ENCODE assay signal across 9 mouse cellular contexts in genomic region chr12:40221611-40222010, GRCm38 (mm10). TPM values are rescaled to one million over a fixed set of nuclear protein-coding genes. Genes with fewer than 3 reads are reported as not detected.
A peak's percentile ranks its signal among the peaks of the same experiment; 100 is the strongest.
DNase-seq lines count a peak whose midpoint lies in the region; ATAC-seq and TF ChIP-seq lines count a peak whose summit lies in the region.
"Had no signal": no experiment of that assay in that cellular context is flagged by ENCODE, and none has a peak within 500 bp of the region (broad histone marks: within the 10 kb centered on the region; RNA-seq: fewer than 3 reads in every experiment).

No protein-coding gene starts in this region.

- DNase-seq in layer of hippocampus, adult 2 months (ENCODE audit: low spot score in 2 of 2): no peak
- no peak for DNase-seq in layer of hippocampus, postnatal 14 days (ENCODE audit: low spot score in 2 of 2)
- DNase-seq in embryonic facial prominence, embryonic 10.5 days (ENCODE audit: low spot score): no peak
- no peak for DNase-seq in frontal cortex, postnatal 25 days (ENCODE audit: low spot score in 2 of 2)
- DNase-seq in kidney, postnatal 4 days: no peak
- no peak for DNase-seq in kidney, adult 11 months
- DNase-seq: thymus, adult 18-20 months had no signal

- peak overlapping the region; percentile 98 for H3K27ac ChIP-seq in layer of hippocampus, adult 2 months
- peak overlapping the region; percentile 98 for H3K27ac ChIP-seq in embryonic facial prominence, embryonic 10.5 days (replicated peaks)
- H3K27ac ChIP-seq in intestine, embryonic 15.5 days: no peak overlapping the region; the same call in 1 of the 2 replicates
- H3K27ac ChIP-seq in neural tube, embryonic 13.5 days (replicated peaks): peak overlapping the region; percentile 97; the same call in 1 of the 2 replicates

- peak overlapping the region; percentile 57 for H3K4me2 ChIP-seq in intestine, embryonic 15.5 days (replicated peaks)
- peak overlapping the region; percentile 65 for H3K4me2 ChIP-seq in neural tube, embryonic 13.5 days

- H3K9ac ChIP-seq in intestine, embryonic 15.5 days: peak overlapping the region; percentile 86
- H3K9ac ChIP-seq in neural tube, embryonic 13.5 days: peak overlapping the region; percentile 88

- H3K27me3 ChIP-seq in embryonic facial prominence, embryonic 10.5 days (replicated peaks; ENCODE audit: low read depth, poor library complexity, severe bottlenecking): no peaks in the 10 kb centered on the region
- no peaks in the 10 kb centered on the region for H3K27me3 ChIP-seq in intestine, embryonic 15.5 days (replicated peaks)
- no peaks in the 10 kb centered on the region for H3K27me3 ChIP-seq in neural tube, embryonic 13.5 days

- no peak for ATAC-seq in intestine, embryonic 15.5 days
- no peak for ATAC-seq in neural tube, embryonic 13.5 days (ENCODE audit: low read depth)

- TF ChIP-seq CTCF in layer of hippocampus, adult 2 months (conservative IDR thresholded peaks at IDR 0.05): no peak; the same call in 1 of the 2 replicates

- peaks cover 18% of the 10 kb centered on the region for H3K4me1 ChIP-seq in embryonic facial prominence, embryonic 10.5 days
- H3K4me1 ChIP-seq in intestine, embryonic 15.5 days (replicated peaks): peaks cover 3% of the 10 kb centered on the region
- peaks cover 23% of the 10 kb centered on the region for H3K4me1 ChIP-seq in neural tube, embryonic 13.5 days (replicated peaks)

- WGBS in embryonic facial prominence, embryonic 10.5 days: 20% methylated on average over 5 of the region's 5 CpGs
- 13% methylated on average over 5 of the region's 5 CpGs for WGBS in intestine, embryonic 15.5 days
- WGBS in neural tube, embryonic 13.5 days: 15% methylated on average over 5 of the region's 5 CpGs

- H3K4me3 ChIP-seq in layer of hippocampus, adult 2 months: peak overlapping the region; percentile 89
- H3K4me3 ChIP-seq in embryonic facial prominence, embryonic 10.5 days: peak overlapping the region; percentile 94
- peak overlapping the region; percentile 87 for H3K4me3 ChIP-seq in intestine, embryonic 15.5 days (replicated peaks)
- peak overlapping the region; percentile 82 for H3K4me3 ChIP-seq in neural tube, embryonic 13.5 days

- H3K9me3 ChIP-seq in embryonic facial prominence, embryonic 10.5 days: no peaks in the 10 kb centered on the region
- H3K9me3 ChIP-seq in intestine, embryonic 15.5 days: no peaks in the 10 kb centered on the region
- no peaks in the 10 kb centered on the region for H3K9me3 ChIP-seq in neural tube, embryonic 13.5 days

- peaks cover 16% of the 10 kb centered on the region for H3K36me3 ChIP-seq in embryonic facial prominence, embryonic 10.5 days (replicated peaks)
- no peaks in the 10 kb centered on the region for H3K36me3 ChIP-seq in intestine, embryonic 15.5 days
- H3K36me3 ChIP-seq in neural tube, embryonic 13.5 days: peaks cover 8% of the 10 kb centered on the region; the same call in 1 of the 2 replicates

RNA-seq across cellular contexts. Expression of gene Lsmem1, which starts 22.3 kb away (rescaled TPM):
- under 1 TPM; 0.37 to 0.72 TPM for total RNA-seq in layer of hippocampus, adult 2 months (2021)
- total RNA-seq in layer of hippocampus, postnatal 14 days (2021): under 1 TPM; 0.25 to 0.86 TPM
- polyA plus RNA-seq in embryonic facial prominence, embryonic 10.5 days (2016; fragmentation: Nextera tagmentation; extraction: Ambion mirVana): not detected in 2 replicates
- not detected in 2 replicates for polyA plus RNA-seq in intestine, embryonic 15.5 days (2015; fragmentation: Nextera tagmentation; extraction: Ambion mirVana)
- polyA plus RNA-seq in neural tube, embryonic 13.5 days (2015; fragmentation: Nextera tagmentation; extraction: Ambion mirVana): 0.15 TPM in 1 of 2 replicates, not detected in the other

RNA-seq across cellular contexts. Expression of gene Ifrd1, which starts 26.7 kb away (rescaled TPM):
- 100 to 1,000 TPM in 1 of 2 experiments, 10 to 100 TPM in 1; 89.3 to 102 TPM for total RNA-seq in layer of hippocampus, adult 2 months (2021)
- 10 to 100 TPM; 85.2 to 96.9 TPM for total RNA-seq in layer of hippocampus, postnatal 14 days (2021)
- 111 and 116 TPM in 2 replicates for polyA plus RNA-seq in embryonic facial prominence, embryonic 10.5 days (2016; fragmentation: Nextera tagmentation; extraction: Ambion mirVana)
- 93.6 and 101 TPM in 2 replicates for polyA plus RNA-seq in intestine, embryonic 15.5 days (2015; fragmentation: Nextera tagmentation; extraction: Ambion mirVana)
- 153 and 166 TPM in 2 replicates for polyA plus RNA-seq in neural tube, embryonic 13.5 days (2015; fragmentation: Nextera tagmentation; extraction: Ambion mirVana)
